Mouse (Mus musculus) lung, adult 2 months (tissue): ENCODE data around the gene Txnrd3. TPM values are rescaled to one million over a fixed set of nuclear protein-coding genes. Genes with fewer than 3 reads are reported as not detected.

Experiments
- DNase-seq: peaks from one replicate; pipeline ENCODE4 v3.0.0; 2022
- H3K4me1 ChIP-seq: fragments of 200-500 bp; 2 replicates; pipeline ENCODE4 v1.6.1; 2011; ENCODE audit warnings: low read length; ENCODE audit not compliant: control insufficient read depth, insufficient read depth
- H3K4me3 ChIP-seq: fragments of 200-500 bp; replicated peaks from 2 replicates; pipeline ENCODE3; 2011; ENCODE audit warnings: low read depth, mild to moderate bottlenecking, control low read depth, low read length; ENCODE audit errors: extremely low read depth
- CTCF ChIP-seq: fragments of 200-500 bp; IDR thresholded peaks from 2 replicates; pipeline ENCODE4 v1.5.1; 2011; ENCODE audit warnings: mild to moderate bottlenecking, low read length, control low read depth; ENCODE audit not compliant: insufficient read depth
- POLR2A ChIP-seq: fragments of 200-500 bp; IDR thresholded peaks from 2 replicates; pipeline ENCODE4 v1.6.1; 2011; ENCODE audit warnings: low read depth, mild to moderate bottlenecking, control low read depth, low read length, borderline replicate concordance; ENCODE audit errors: extremely low read depth
- WGBS: fragments of 180-500 bp; shearing (Covaris S2); methylation state at CpG from one replicate; pipeline ENCODE4 v1.1.7; 2018; 5-methylcytosine and 5-hydroxymethylcytosine counted together
- polyA plus RNA-seq: library from polyadenylated mRNA; depleted of rRNA; stranded (reverse); fragments of >200 nt; gene quantifications from 2 replicates; pipeline ENCODE4 v1.2.3, GENCODE M21; 2012; rRNA removed

The Txnrd3 gene
- 13.8 and 15.5 TPM in 2 replicates for polyA plus RNA-seq

GRCm38 (mm10) chr6:89643798-89644270 is at the start of gene Txnrd3:
TSS of gene Txnrd3 (plus strand) at chr6:89643988.
- H3K4me1 ChIP-seq = no peaks in the 10 kb centered on the region
- TF ChIP-seq POLR2A = peak; percentile 42; the same call in 1 of the 2 replicates
- TF ChIP-seq CTCF = no peak

GRCm38 (mm10) chr6:89595018-89595776 is 48.6 kb upstream of the Txnrd3 start, which contains the start of gene Chchd6:
TSS of gene Chchd6 (minus strand) at chr6:89595652.
- TF ChIP-seq POLR2A = peak; percentile 36; the same call in 1 of the 2 replicates
- TF ChIP-seq CTCF = no peak
- WGBS = under 1% methylated on average over 56 of the region's 56 CpGs
- peak within 1 kb of the TSS; percentile 61 for H3K4me3 ChIP-seq

More at GRCm38 (mm10) chr6:89643798-89644270, at the start of gene Txnrd3:
- peak; percentile 96 for DNase-seq
- peak within 1 kb of the TSS; percentile 67 for H3K4me3 ChIP-seq
- WGBS = under 1% methylated on average over 51 of the region's 51 CpGs

DNA sequence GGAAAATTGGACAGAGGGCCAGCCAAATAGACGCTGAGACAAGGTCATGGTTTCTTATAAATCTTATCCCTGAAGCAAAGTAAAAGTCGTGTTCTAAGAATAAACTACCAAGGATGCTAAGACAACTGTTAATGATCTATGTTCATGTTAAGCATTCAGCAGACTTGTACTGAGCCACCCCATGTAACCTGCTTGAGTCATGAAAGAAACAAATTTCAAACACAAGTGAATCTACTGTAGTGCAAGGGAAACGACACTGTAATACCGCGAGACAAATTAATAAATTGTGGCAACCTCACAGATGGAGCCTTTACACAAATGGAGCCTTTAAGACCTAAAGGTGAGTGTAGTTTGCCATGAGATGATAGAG is 48.0 kb upstream of the Txnrd3 start:
- no peak for DNase-seq
- TF ChIP-seq POLR2A (no peak), CTCF (no peak)
- Histone ChIP-seq H3K4me1 (peaks cover 3% of the 10 kb centered on the region; the same call in 1 of the 2 replicates), H3K4me3 (no peak overlapping the region)
- 29% methylated on average over 5 of the region's 5 CpGs for WGBS

More at GRCm38 (mm10) chr6:89595018-89595776, 48.6 kb upstream of the Txnrd3 start, which contains the start of gene Chchd6:
- DNase-seq = peak; percentile 95
- H3K4me1 ChIP-seq = peaks cover 3% of the 10 kb centered on the region; the same call in 1 of the 2 replicates

- H3K4me3 ChIP-seq = no peak overlapping the region
- DNase-seq = no peak
- TF ChIP-seq POLR2A (no peak), CTCF (no peak)
- WGBS = 98% methylated on average over 1 of the region's 1 CpGs
- peaks cover 3% of the 10 kb centered on the region; the same call in 1 of the 2 replicates for H3K4me1 ChIP-seq
Observed at GRCm38 (mm10) chr6:89596510-89596909, 47.3 kb upstream of the Txnrd3 start.

DNA sequence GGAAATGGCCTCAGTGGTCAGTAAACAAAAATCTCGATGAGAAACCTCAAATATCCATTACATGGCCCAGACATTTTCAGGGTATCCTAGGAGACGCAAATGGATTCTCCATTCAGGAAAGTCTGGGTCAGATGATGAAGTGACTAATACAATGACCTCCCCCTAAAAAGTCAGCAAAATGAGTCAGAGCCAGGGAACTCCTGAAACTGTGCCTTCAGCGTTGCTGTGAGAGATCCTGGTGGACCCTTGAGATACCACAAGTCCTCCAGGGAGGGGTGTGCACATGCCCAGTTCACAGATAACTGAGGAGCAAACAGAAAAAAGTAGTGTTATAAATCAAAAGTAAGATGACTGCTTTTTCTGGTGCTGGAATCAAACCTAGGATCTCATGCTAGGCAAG is 37.7 kb upstream of the Txnrd3 start:
- H3K4me3 ChIP-seq = no peak overlapping the region
- TF ChIP-seq CTCF (no peak), POLR2A (no peak)
- no peaks in the 10 kb centered on the region for H3K4me1 ChIP-seq
- WGBS = 52% methylated on average over 3 of the region's 3 CpGs
- no peak for DNase-seq

DNA sequence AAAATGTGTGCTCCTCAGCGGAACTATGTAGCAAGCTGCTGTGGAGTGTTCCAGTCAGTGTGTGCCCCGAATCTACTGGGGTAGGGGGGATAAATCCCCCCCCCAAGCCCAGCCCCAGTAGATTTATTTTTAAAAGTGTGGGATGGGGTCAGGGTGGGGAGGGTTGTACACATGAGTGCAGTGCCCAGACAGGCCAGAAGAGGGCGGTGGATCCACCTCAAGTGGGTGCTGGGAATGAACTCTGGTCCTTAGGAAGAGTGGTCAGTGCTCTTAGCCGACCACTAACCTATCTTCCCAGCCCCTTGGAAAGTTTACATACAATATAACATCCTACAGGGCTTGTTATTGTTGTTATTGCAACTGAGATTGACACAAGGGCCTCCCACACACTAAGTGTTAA is 35.8 kb upstream of the Txnrd3 start:
- TF ChIP-seq POLR2A (no peak), CTCF (peak; percentile 50; the same call in 1 of the 2 replicates)
- H3K4me1 ChIP-seq = no peaks in the 10 kb centered on the region
- H3K4me3 ChIP-seq = no peak overlapping the region
- WGBS = 59% methylated on average over 4 of the region's 4 CpGs
- DNase-seq = no peak

DNA sequence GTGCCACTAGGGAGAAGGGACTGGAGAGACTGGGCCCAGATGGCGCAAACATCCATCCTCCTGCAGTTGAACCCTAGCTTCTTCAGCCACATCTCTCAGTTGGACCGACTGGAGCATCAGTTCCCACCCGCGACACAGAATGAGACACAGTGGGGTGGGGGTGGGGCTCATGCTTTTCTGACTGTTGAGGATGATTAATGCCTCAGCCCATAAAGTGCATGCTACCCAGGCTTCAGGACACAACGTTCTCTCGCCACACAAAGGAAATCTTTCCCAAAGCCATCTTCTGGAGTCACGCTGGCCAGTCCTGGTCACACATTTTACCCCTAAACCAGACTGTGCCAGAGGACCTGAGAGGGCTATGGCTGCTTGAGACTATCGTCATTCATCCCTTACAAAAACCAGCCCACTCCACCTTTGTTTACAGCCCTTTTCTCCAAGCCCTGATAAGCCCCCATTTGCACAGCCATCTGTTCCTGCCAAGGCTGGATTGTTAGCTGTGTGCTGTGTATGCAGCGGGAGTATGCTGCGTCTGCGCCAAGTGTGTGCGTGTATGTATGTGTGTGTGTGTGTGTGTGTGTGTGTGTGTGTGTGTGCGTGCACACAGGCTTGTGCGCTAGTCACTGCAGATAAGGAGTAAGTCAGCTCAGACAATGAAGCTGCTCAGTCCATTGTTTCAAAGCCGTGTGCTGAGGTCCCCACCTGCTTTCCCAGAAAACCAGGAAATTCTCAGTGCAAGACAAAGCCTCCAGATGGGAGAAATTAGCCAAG is 30.3 kb upstream of the Txnrd3 start:
- Histone ChIP-seq H3K4me3 (no peak overlapping the region), H3K4me1 (no peaks in the 10 kb centered on the region)
- TF ChIP-seq POLR2A (no peak), CTCF (no peak)
- no peak for DNase-seq
- 33% methylated on average over 15 of the region's 15 CpGs for WGBS

- DNase-seq = no peak
- Histone ChIP-seq H3K4me1 (no peaks in the 10 kb centered on the region), H3K4me3 (no peak overlapping the region)
- WGBS = 8% methylated on average over 2 of the region's 2 CpGs
- TF ChIP-seq POLR2A = no peak
Observed at GRCm38 (mm10) chr6:89614107-89614471, 29.7 kb upstream of the Txnrd3 start.

DNA sequence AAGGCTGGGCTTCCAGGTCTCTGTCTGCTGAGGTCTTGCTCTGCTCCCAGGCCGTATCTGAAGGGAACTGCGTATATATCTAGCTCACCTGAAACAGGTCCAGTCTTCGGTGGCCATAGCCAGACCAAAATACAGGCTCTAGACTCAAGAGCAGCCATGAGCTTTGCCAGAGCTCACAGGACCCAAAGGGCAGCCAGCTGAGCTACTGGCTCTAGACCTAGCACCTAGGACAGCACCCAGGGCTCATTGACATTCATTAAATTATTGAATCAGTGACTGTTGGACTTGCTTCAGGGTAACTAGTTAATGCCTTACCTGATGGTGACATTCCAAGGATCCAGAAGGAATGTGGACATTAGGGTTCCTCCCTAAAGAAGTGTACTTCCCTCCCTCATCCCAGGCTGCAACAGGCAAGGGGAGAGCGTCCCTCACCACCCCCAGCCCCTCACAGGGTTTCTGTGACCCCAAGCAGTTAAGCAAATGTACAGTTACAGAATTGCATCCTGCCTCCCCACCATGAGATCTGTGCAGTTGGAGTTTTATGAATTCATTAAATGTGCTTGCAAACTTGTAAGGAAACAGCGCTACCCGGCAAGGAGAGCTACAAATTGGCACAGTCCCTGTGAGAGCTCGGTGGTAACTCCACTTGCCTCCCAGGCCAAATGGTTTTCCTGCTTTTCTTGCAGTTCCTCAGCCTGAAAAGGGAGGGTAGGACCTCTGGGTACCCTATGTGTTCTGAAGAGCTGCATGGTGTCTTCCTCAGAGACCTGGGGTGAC is 29.0 kb upstream of the Txnrd3 start:
- no peak for DNase-seq
- 66% methylated on average over 7 of the region's 7 CpGs for whole genome bisulfite sequencing
- TF ChIP-seq POLR2A = no peak
- TF ChIP-seq CTCF = no peak
- Histone ChIP-seq H3K4me3 (no peak overlapping the region), H3K4me1 (no peaks in the 10 kb centered on the region)

DNA sequence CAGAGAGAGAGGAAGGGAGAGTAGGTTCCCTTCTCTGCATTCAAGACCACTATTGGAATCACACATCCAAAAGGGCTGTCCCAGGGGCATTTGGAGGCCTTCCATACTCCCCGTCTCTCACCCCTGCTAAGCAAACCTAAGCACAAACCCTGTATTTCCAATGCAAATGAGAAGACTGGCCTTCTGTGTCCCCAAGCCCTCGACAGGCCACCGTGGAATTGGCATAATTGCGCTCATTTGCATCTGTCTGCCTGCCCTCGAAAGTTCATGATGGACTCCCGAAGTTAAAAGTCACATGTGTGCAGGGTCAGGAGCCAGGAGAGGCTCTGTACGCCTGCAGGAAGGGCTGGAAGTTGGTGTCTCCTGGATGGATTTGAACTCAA is 28.4 kb upstream of the Txnrd3 start:
- TF ChIP-seq CTCF (no peak), POLR2A (no peak)
- Histone ChIP-seq H3K4me1 (no peaks in the 10 kb centered on the region), H3K4me3 (no peak overlapping the region)
- 64% methylated on average over 7 of the region's 7 CpGs for WGBS
- DNase-seq = no peak
